Mouse (Mus musculus) heart, embryonic 11.5 days (tissue): ENCODE data around the gene Abcf1. TPM values are rescaled to one million over a fixed set of nuclear protein-coding genes. Genes with fewer than 3 reads are reported as not detected.

ENCODE experiments used
- ATAC-seq: fragments of 200-750 bp; cut with Nextera tagmentation; replicated peaks from 2 replicates; pipeline ENCODE4 v1.8.0; 2017; ENCODE audit warnings: moderate library complexity; ENCODE audit not compliant: insufficient number of reproducible peaks, low FRiP score, low TSS enrichment
- H3K27ac ChIP-seq: fragments of 300-500 bp; sonication (generic); 2 replicates; pipeline ENCODE4 v1.5.1; 2014; ENCODE audit warnings: mild to moderate bottlenecking, low read depth, low read length
- H3K27me3 ChIP-seq: fragments of 300-500 bp; sonication (generic); 2 replicates; pipeline ENCODE4 v1.6.1; 2014; ENCODE audit warnings: mild to moderate bottlenecking, low read length, mixed read lengths; ENCODE audit not compliant: control insufficient read depth, insufficient read depth
- H3K36me3 ChIP-seq: fragments of 300-500 bp; sonication (generic); 2 replicates; pipeline ENCODE4 v1.6.1; 2014; ENCODE audit warnings: mild to moderate bottlenecking, low read length, moderate library complexity, mixed read lengths; ENCODE audit not compliant: control insufficient read depth, insufficient read depth
- H3K4me1 ChIP-seq: fragments of 300-500 bp; sonication (generic); 2 replicates; pipeline ENCODE4 v1.6.1; 2014; ENCODE audit warnings: low read length; ENCODE audit not compliant: control insufficient read depth, insufficient read depth
- H3K4me2 ChIP-seq: fragments of 300-500 bp; sonication (generic); 2 replicates; pipeline ENCODE4 v1.6.1; 2014; ENCODE audit warnings: mild to moderate bottlenecking, moderate library complexity
- H3K4me3 ChIP-seq: fragments of 300-500 bp; sonication (generic); 2 replicates; pipeline ENCODE4 v1.5.1; 2014; ENCODE audit warnings: low read depth, low read length
- H3K9ac ChIP-seq: fragments of 300-500 bp; sonication (generic); 2 replicates; pipeline ENCODE4 v1.6.1; 2014; ENCODE audit warnings: mild to moderate bottlenecking, low read depth, low read length, moderate library complexity
- H3K9me3 ChIP-seq: fragments of 300-500 bp; sonication (generic); replicated peaks from 2 replicates; pipeline ENCODE4 v1.6.1; 2016; ENCODE audit warnings: low read length; ENCODE audit not compliant: control insufficient read depth
- WGBS: fragments of 180-500 bp; shearing (Covaris S2); extraction: QIAGEN DNeasy Blood & Tissue Kit; methylation state at CpG from one replicate; pipeline ENCODE4 v1.1.7; 2014; ENCODE audit not compliant: insufficient replicate concordance; 5-methylcytosine and 5-hydroxymethylcytosine counted together
- polyA plus RNA-seq: library from polyadenylated mRNA; unstranded; fragments of >200 nt; fragmentation: Nextera tagmentation; extraction: Ambion mirVana; gene quantifications from 2 replicates; pipeline ENCODE4 v1.2.1, GENCODE M21; 2014

Abcf1 gene
- polyA plus RNA-seq, 1 experiment from 2014 or later, result 91.7 TPM

DNA sequence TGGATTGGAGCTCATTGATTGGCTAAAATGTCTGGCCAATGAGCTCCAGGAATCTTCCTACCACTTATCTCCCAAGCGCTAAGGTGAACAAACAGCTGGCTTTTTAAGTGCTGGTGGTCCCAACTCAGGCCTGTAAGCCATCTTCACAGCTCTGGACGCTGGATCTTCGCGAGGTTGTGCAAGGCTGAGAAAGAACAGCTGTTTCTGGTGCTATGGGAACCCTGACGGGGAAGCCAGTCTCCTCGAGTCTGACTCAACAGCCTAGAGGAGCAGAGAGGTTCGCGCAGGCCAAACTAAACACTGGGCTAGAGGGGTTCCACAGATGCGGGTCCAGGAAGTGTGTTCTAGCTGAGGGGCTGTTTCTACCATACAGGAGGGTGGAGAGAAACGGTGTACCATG, 22.2 kb upstream of the Abcf1 start:
- Histone ChIP-seq H3K27ac (no peak overlapping the region), H3K36me3 (0 out of 2 replicates have a peak, but pooled peaks cover 12% of the 10 kb centered on the region), H3K4me3 (no peak overlapping the region), H3K9me3 (no peaks in the 10 kb centered on the region), H3K27me3 (no peaks in the 10 kb centered on the region), H3K4me1 (peaks cover 3% of the 10 kb centered on the region; the same call in 1 of the 2 replicates), H3K9ac (peak overlapping the region; percentile 6; the same call in 1 of the 2 replicates), H3K4me2 (no peak overlapping the region)
- 34% methylated on average over 10 of the region's 10 CpGs for WGBS
- ATAC-seq, result no peak

- H3K36me3 ChIP-seq, result peaks cover 9% of the 10 kb centered on the region; the same call in 1 of the 2 replicates
- no peak overlapping the region for H3K4me3 ChIP-seq
- 85% methylated on average over 9 of the region's 9 CpGs for WGBS
- no peaks in the 10 kb centered on the region for H3K9me3 ChIP-seq
- ATAC-seq, result no peak
- H3K27me3 ChIP-seq, result no peaks in the 10 kb centered on the region
- peaks cover 13% of the 10 kb centered on the region for H3K4me1 ChIP-seq
- no peak overlapping the region for H3K4me2 ChIP-seq
- H3K9ac ChIP-seq, result no peak overlapping the region
- no peak overlapping the region for H3K27ac ChIP-seq
Measured at GRCm38 (mm10) chr17:35981776-35982175, 12.2 kb upstream of the Abcf1 start.

GRCm38 (mm10) chr17:35980363-35980754, 10.8 kb upstream of the Abcf1 start:
- ATAC-seq, result peak; percentile 14
- Histone ChIP-seq H3K4me3 (peak overlapping the region; percentile 90), H3K4me2 (peak overlapping the region; percentile 94), H3K27me3 (no peaks in the 10 kb centered on the region), H3K9ac (peak overlapping the region; percentile 89), H3K9me3 (no peaks in the 10 kb centered on the region), H3K4me1 (peaks cover 13% of the 10 kb centered on the region), H3K36me3 (peaks cover 9% of the 10 kb centered on the region; the same call in 1 of the 2 replicates), H3K27ac (peak overlapping the region; percentile 96)
- under 1% methylated on average over 29 of the region's 29 CpGs for WGBS

DNA sequence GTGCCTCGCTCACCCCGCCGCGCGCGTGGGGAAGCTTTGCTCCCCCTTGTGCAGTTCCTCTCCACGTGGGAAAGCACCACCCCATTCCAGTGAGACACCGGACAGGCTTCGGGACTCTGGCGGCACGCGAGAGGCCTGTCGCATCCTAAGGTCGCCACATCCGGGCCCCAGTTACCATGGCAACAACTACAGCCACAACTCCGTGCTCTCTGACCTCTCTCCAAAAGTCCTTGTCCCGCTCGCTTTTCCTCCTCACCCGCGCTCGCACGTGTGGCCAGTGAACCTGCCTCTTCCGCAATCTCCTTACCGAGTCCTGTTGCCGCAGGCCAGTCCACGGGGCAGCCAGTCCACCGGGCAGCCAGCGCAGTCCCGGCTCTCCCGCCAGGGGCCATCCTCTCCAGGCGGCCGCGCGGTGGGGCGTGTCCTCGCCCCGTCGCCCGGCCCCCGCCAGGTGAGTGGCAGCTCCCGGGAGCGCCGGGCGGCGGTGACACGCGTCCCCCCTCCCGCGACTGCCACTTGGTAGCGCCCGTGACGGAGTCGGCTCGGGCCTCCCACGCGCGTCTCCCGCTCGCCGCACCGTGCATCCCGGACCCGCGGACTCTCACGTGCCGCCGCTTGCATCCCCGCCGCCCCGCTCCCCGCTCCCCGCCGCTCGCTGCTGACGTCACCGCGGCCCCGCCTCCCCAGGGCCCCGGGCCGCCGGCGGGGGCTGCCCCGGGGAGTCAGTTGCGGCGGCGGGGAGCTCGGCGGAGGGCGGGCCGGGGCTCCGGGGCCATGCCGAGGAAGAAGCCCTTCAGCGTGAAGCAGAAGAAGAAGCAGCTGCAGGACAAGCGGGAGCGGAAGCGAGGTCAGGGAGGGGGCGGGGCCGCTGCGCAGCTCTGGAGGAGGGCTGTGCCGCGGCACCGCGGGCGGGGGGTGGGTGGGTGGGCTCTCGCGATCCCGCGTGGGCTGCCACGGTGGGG, 10.1 kb upstream of the Abcf1 start, which contains the start of the genes Gnl1 and Prr3:
Gene Gnl1 (plus strand): TSS at position 451 of the 962 bp plus-strand sequence.
Gene Prr3 (minus strand): TSS at position 836 of the 962 bp plus-strand sequence.
- Histone ChIP-seq H3K27me3 (no peaks in the 10 kb centered on the region), H3K9ac (peak within 1 kb of the TSS; percentile 89), H3K27ac (peak within 1 kb of the TSS; percentile 96), H3K9me3 (no peaks in the 10 kb centered on the region), H3K36me3 (peaks cover 6% of the 10 kb centered on the region; the same call in 1 of the 2 replicates), H3K4me1 (peaks cover 13% of the 10 kb centered on the region), H3K4me2 (peak within 1 kb of the TSS; percentile 94), H3K4me3 (peak within 1 kb of the TSS; percentile 90)
- ATAC-seq, result peak; percentile 87
- under 1% methylated on average over 61 of the region's 109 CpGs for WGBS

DNA sequence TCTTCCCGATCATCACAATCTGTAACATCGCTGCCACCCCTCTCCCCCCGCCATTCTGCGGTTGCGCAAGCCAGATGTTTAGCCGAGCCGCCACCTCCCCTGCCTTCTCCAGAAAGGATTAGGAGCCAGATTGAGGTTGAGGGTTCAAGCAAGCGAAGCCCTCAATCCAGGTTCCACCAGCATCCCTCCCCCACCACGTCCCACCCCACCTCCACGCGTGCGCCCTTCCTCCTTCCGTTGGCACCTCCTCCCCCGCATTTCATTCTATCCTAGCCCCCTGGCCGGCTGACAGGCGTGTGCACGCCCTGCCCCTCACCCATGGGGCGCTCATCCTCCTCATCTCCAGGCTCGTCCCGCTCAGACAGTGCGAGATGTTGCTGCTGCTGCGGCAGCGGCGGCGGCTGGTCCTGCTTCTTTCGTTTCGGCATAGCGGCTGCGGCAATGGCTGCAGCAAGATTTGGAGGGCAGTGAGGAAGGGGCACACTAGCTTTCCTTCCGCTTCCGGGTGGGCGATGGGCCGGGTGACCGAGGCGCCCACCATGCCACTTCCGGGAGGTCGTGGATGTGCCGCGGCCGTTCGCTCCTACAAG, 9.3 kb upstream of the Abcf1 start:
- Histone ChIP-seq H3K9me3 (no peaks in the 10 kb centered on the region), H3K4me2 (peak overlapping the region; percentile 94), H3K36me3 (peaks cover 11% of the 10 kb centered on the region; the same call in 1 of the 2 replicates), H3K27ac (peak overlapping the region; percentile 96), H3K9ac (peak overlapping the region; percentile 89), H3K4me1 (peaks cover 13% of the 10 kb centered on the region), H3K4me3 (peak overlapping the region; percentile 90), H3K27me3 (no peaks in the 10 kb centered on the region)
- ATAC-seq, result peak; percentile 62
- WGBS, result under 1% methylated on average over 41 of the region's 41 CpGs

DNA sequence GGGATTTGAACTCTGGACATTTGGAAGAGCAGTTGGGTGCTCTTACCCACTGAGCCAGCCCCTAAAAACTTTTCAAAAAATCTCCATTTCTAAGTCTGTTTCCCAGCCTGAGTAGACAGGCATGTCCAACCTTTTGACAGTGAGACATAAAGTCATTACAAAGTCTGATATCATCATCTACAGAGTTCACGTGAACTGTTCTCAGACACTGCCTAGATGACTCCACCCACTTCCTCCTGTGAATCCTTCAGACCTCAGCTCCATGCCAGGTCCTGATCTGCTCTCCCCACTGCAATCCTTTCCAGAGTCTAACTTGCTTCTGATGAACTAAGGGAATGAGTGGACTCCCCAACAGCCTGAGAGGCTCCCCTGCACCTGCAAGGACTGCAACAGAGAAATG, 2.6 kb upstream of the Abcf1 start:
- Histone ChIP-seq H3K4me3 (no peak overlapping the region), H3K4me1 (peaks cover 9% of the 10 kb centered on the region), H3K9me3 (no peaks in the 10 kb centered on the region), H3K9ac (no peak overlapping the region), H3K27me3 (no peaks in the 10 kb centered on the region), H3K4me2 (no peak overlapping the region), H3K27ac (no peak overlapping the region), H3K36me3 (peaks cover 9% of the 10 kb centered on the region)
- ATAC-seq, result no peak
- WGBS, result 52% methylated on average over 1 of the region's 1 CpGs

DNA sequence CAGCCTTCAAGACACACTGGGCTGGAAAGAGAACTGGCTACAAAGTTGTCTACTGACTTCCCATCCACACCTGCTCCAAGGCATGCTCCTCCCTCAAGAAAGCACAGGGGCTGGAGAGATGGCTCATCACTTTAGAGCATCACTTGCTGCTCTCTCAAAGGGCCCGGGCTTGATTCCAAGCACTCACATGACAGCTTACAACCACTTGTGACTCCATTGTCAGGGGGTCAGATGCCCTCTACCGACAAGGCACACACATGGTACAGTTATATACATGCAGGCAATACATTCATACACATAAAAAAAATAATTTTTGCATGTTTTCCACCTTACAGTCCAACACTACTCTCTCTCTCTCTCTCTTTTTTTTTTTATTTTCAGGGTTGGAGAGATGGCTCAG, 1.9 kb downstream of the Abcf1 start:
- Histone ChIP-seq H3K9ac (no peak overlapping the region), H3K4me1 (peaks cover 9% of the 10 kb centered on the region), H3K27me3 (no peaks in the 10 kb centered on the region), H3K27ac (no peak overlapping the region), H3K9me3 (no peaks in the 10 kb centered on the region), H3K4me2 (no peak overlapping the region), H3K36me3 (peaks cover 16% of the 10 kb centered on the region), H3K4me3 (no peak overlapping the region)
- WGBS, result 84% methylated on average over 2 of the region's 2 CpGs
- no peak for ATAC-seq

GRCm38 (mm10) chr17:35963279-35963678, 6.3 kb downstream of the Abcf1 start:
- Histone ChIP-seq H3K4me3 (no peak overlapping the region), H3K9ac (no peak overlapping the region), H3K9me3 (no peaks in the 10 kb centered on the region), H3K4me1 (peaks cover 1% of the 10 kb centered on the region; the same call in 1 of the 2 replicates), H3K36me3 (peaks cover 45% of the 10 kb centered on the region), H3K4me2 (no peak overlapping the region), H3K27me3 (no peaks in the 10 kb centered on the region), H3K27ac (no peak overlapping the region)
- no peak for ATAC-seq
- 90% methylated on average over 10 of the region's 10 CpGs for WGBS
